In the genomic region with DNA sequence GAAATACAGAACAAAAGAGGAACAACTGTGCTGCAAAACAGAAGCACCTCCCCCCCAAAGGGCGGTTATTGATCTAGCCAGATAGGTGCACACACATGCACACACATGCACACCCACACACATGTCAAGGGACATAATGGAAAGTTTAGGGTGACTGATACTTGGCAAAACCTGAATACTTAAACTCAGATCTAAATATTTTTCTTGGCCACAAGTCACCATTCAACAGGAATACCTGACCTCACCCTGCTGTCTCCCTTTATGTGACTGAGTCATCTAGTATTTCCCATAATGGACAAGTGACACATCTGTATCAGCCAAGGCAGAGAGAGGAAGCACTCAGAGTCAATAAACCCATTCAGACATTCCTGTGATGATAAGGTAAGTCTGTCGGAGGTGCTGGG, we compare ENCODE assay signal across 12 mouse cellular contexts. TPM values are rescaled to one million over a fixed set of nuclear protein-coding genes. Genes with fewer than 3 reads are reported as not detected.
DNase-seq lines count a peak whose midpoint lies in the region; ATAC-seq lines count a peak whose summit lies in the region.
"Had no signal": no experiment of that assay in that cellular context is flagged by ENCODE, and none has a peak within 500 bp of the region (broad histone marks: within the 10 kb centered on the region; RNA-seq: fewer than 3 reads in every experiment).

No protein-coding gene starts in this region.

- intact Hi-C loops in heart, postnatal 14 days (cut with DNase I) = loop anchor here (5.0 kb wide), 1 partner anchor 46 kb away; no protein-coding TSS in a partner anchor

- no peaks in the 10 kb centered on the region for H3K27me3 ChIP-seq in heart, embryonic 13.5 days (replicated peaks)
- H3K27me3 ChIP-seq in midbrain, embryonic 11.5 days (ENCODE audit: control insufficient read depth, insufficient read depth, low read length) = no peaks in the 10 kb centered on the region
- no peaks in the 10 kb centered on the region for H3K27me3 ChIP-seq in midbrain, embryonic 16.5 days (ENCODE audit: control insufficient read depth, insufficient read depth, low read depth, low read length)
- no peaks in the 10 kb centered on the region for H3K27me3 ChIP-seq in splenic B cell, adult 2 months (ENCODE audit: control insufficient read depth, insufficient read depth, low read length, poor library complexity, severe bottlenecking)
- H3K27me3 ChIP-seq: embryonic facial prominence, embryonic 13.5 days had no signal

- ATAC-seq in heart, embryonic 13.5 days (ENCODE audit: extremely low read depth, insufficient number of reproducible peaks, low FRiP score, low TSS enrichment) = no peak
- ATAC-seq in midbrain, embryonic 11.5 days (ENCODE audit: low FRiP score) = peak; percentile 23
- no peak for ATAC-seq in midbrain, embryonic 16.5 days

- H3K4me3 ChIP-seq in heart, embryonic 13.5 days = no peak overlapping the region
- no peak overlapping the region for H3K4me3 ChIP-seq in midbrain, embryonic 11.5 days (ENCODE audit: low read depth, low read length)
- no peak overlapping the region for H3K4me3 ChIP-seq in midbrain, embryonic 16.5 days (ENCODE audit: low read depth, low read length)
- H3K4me3 ChIP-seq: embryonic facial prominence, embryonic 13.5 days had no signal

- WGBS in heart, embryonic 13.5 days = 46% methylated on average over 2 of the region's 2 CpGs
- 77% methylated on average over 2 of the region's 2 CpGs for WGBS in midbrain, embryonic 11.5 days
- 71% methylated on average over 2 of the region's 2 CpGs for WGBS in midbrain, embryonic 16.5 days

- H3K4me1 ChIP-seq in heart, embryonic 13.5 days = peaks cover 28% of the 10 kb centered on the region
- H3K4me1 ChIP-seq in midbrain, embryonic 11.5 days (ENCODE audit: control insufficient read depth, insufficient read depth, low read length) = peaks cover 14% of the 10 kb centered on the region
- peaks cover 9% of the 10 kb centered on the region for H3K4me1 ChIP-seq in midbrain, embryonic 16.5 days (ENCODE audit: control insufficient read depth, insufficient read depth, low read length)

- no peak overlapping the region for H3K9ac ChIP-seq in heart, embryonic 13.5 days
- H3K9ac ChIP-seq in midbrain, embryonic 11.5 days (ENCODE audit: low read length) = no peak overlapping the region
- H3K9ac ChIP-seq in midbrain, embryonic 16.5 days (ENCODE audit: low read depth, low read length) = no peak overlapping the region
- H3K9ac ChIP-seq: embryonic facial prominence, embryonic 13.5 days had no signal

- DNase-seq in heart, postnatal 14 days = no peak
- DNase-seq in midbrain, embryonic 11.5 days (ENCODE audit: low spot score, missing footprints) = no peak
- peak; percentile 39 for DNase-seq in NIH3T3 (ENCODE audit: low read depth)
- peak; percentile 23 for DNase-seq in splenic B cell, adult 2 months (ENCODE audit: low read depth, low spot score)
- no peak for DNase-seq in c-Kit-positive CD71-positive TER-119-positive erythroid progenitor cells, embryonic 14.5 days (ENCODE audit: low spot score)
- no peak for DNase-seq in left cerebral cortex, adult 18-20 months (ENCODE audit: low spot score in 2 of 2)
- DNase-seq: cerebellum, postnatal 25 days; lung, postnatal 4 days had no signal

- no peaks in the 10 kb centered on the region for H3K36me3 ChIP-seq in heart, embryonic 13.5 days
- no peaks in the 10 kb centered on the region for H3K36me3 ChIP-seq in midbrain, embryonic 11.5 days (ENCODE audit: control insufficient read depth, insufficient read depth, low read length)
- no peaks in the 10 kb centered on the region for H3K36me3 ChIP-seq in midbrain, embryonic 16.5 days (ENCODE audit: control insufficient read depth, insufficient read depth, low read length)
- H3K36me3 ChIP-seq in splenic B cell, adult 2 months (ENCODE audit: control insufficient read depth, insufficient read depth, low read length, poor library complexity, severe bottlenecking) = no peaks in the 10 kb centered on the region
- H3K36me3 ChIP-seq: embryonic facial prominence, embryonic 13.5 days had no signal

- peak overlapping the region; percentile 87 for H3K27ac ChIP-seq in heart, embryonic 13.5 days (replicated peaks)
- peak overlapping the region; percentile 62 for H3K27ac ChIP-seq in midbrain, embryonic 11.5 days (ENCODE audit: low read depth, low read length)
- H3K27ac ChIP-seq in midbrain, embryonic 16.5 days (ENCODE audit: low read length) = no peak overlapping the region
- H3K27ac ChIP-seq: embryonic facial prominence, embryonic 13.5 days; kidney, postnatal 0 days had no signal

- H3K4me2 ChIP-seq in heart, embryonic 13.5 days = peak overlapping the region; percentile 60
- no peak overlapping the region for H3K4me2 ChIP-seq in midbrain, embryonic 11.5 days
- H3K4me2 ChIP-seq in midbrain, embryonic 16.5 days (ENCODE audit: low read length) = no peak overlapping the region
- H3K4me2 ChIP-seq: embryonic facial prominence, embryonic 13.5 days had no signal

- H3K9me3 ChIP-seq in heart, embryonic 13.5 days = no peaks in the 10 kb centered on the region
- no peaks in the 10 kb centered on the region for H3K9me3 ChIP-seq in midbrain, embryonic 11.5 days (ENCODE audit: control insufficient read depth, low read length)
- no peaks in the 10 kb centered on the region for H3K9me3 ChIP-seq in midbrain, embryonic 16.5 days (replicated peaks; ENCODE audit: control insufficient read depth, low read length, poor library complexity, severe bottlenecking)
- H3K9me3 ChIP-seq: embryonic facial prominence, embryonic 13.5 days had no signal

RNA-seq across cellular contexts. Expression of gene Nek7, which starts 48.9 kb away (rescaled TPM):
- polyA plus RNA-seq in heart, embryonic 13.5 days (2015; fragmentation: Nextera tagmentation; extraction: Ambion mirVana) = 39.4 and 40.8 TPM in 2 replicates
- 10 to 100 TPM; 61.7 to 67.1 TPM for total RNA-seq in heart, postnatal 14 days (2021)
- polyA plus RNA-seq in midbrain, embryonic 11.5 days (2014; fragmentation: Nextera tagmentation; extraction: Ambion mirVana) = 30.6 and 37.1 TPM in 2 replicates
- 21.5 and 25.0 TPM in 2 replicates for polyA plus RNA-seq in midbrain, embryonic 16.5 days (2015; fragmentation: Nextera tagmentation; extraction: Ambion mirVana)
- 10 to 100 TPM; 35.6 to 37.0 TPM for total RNA-seq in left cerebral cortex, adult 18-20 months (2021)

Comparison
In these comparisons a context has a peak if more than half of its experiments do, and no peak if none do; other contexts are left out.
1. DNase-seq: peak in NIH3T3 (single experiment) and splenic B cell, adult 2 months (single experiment); none in heart, postnatal 14 days (0 of 2), midbrain, embryonic 11.5 days (single experiment), c-Kit-positive CD71-positive TER-119-positive erythroid progenitor cells, embryonic 14.5 days (single experiment) and left cerebral cortex, adult 18-20 months (0 of 2).